Mouse (Mus musculus) midbrain, postnatal 0 days (tissue): ENCODE results near the gene Scamp1. TPM values are rescaled to one million over a fixed set of nuclear protein-coding genes. Genes with fewer than 3 reads are reported as not detected.

ENCODE experiments used
- ATAC-seq: fragments of 200-750 bp; cut with Nextera tagmentation; 2 replicates; pipeline ENCODE4 v1.8.0; 2017; ENCODE audit warnings: moderate number of reproducible peaks, mild to moderate bottlenecking, moderate TSS enrichment, moderate library complexity; ENCODE audit not compliant: low FRiP score
- DNase-seq: peaks from one replicate; pipeline ENCODE4 v3.0.0-alpha.2; 2015; ENCODE audit warnings: low spot score
- H3K27ac ChIP-seq: fragments of 300-500 bp; sonication (generic); 2 replicates; pipeline ENCODE4 v1.5.1; 2014; ENCODE audit warnings: low read depth, mild to moderate bottlenecking, low read length, mixed read lengths
- H3K27me3 ChIP-seq: fragments of 300-500 bp; sonication (generic); 2 replicates; pipeline ENCODE4 v1.6.1; 2014; ENCODE audit warnings: low read length, control low read depth, mixed read lengths; ENCODE audit not compliant: insufficient read depth
- H3K36me3 ChIP-seq: fragments of 300-500 bp; sonication (generic); 2 replicates; pipeline ENCODE4 v1.6.1; 2014; ENCODE audit warnings: low read length, control low read depth, mixed read lengths; ENCODE audit not compliant: insufficient read depth
- H3K4me1 ChIP-seq: fragments of 300-500 bp; sonication (generic); 2 replicates; pipeline ENCODE4 v1.6.1; 2014; ENCODE audit warnings: mild to moderate bottlenecking, control low read depth, antibody characterized with exemption, low read length, mixed read lengths; ENCODE audit not compliant: insufficient read depth
- H3K4me2 ChIP-seq: fragments of 300-500 bp; sonication (generic); 2 replicates; pipeline ENCODE4 v1.6.1; 2014; ENCODE audit warnings: low read depth, mild to moderate bottlenecking, low read length, mixed read lengths; ENCODE audit not compliant: poor library complexity, severe bottlenecking
- H3K4me3 ChIP-seq: fragments of 300-500 bp; sonication (generic); 2 replicates; pipeline ENCODE4 v1.5.1; 2014; ENCODE audit warnings: low read depth, mild to moderate bottlenecking, low read length, moderate library complexity
- H3K9ac ChIP-seq: fragments of 300-500 bp; sonication (generic); replicated peaks from 2 replicates; pipeline ENCODE4 v1.6.1; 2014; ENCODE audit warnings: mild to moderate bottlenecking, low read length, moderate library complexity, mixed read lengths; ENCODE audit not compliant: poor library complexity, severe bottlenecking
- H3K9me3 ChIP-seq: fragments of 300-500 bp; sonication (generic); 2 replicates; pipeline ENCODE4 v1.6.1; 2016; ENCODE audit warnings: low read length, control low read depth
- CTCF ChIP-seq: IDR thresholded peaks from 2 replicates; pipeline ENCODE4 v1.5.1; 2016; ENCODE audit warnings: antibody characterized with exemption, mild to moderate bottlenecking
- WGBS: fragments of 180-500 bp; shearing (Covaris S2); extraction: QIAGEN DNeasy Blood & Tissue Kit; methylation state at CpG from one replicate; pipeline ENCODE4 v1.1.7; 2014; 5-methylcytosine and 5-hydroxymethylcytosine counted together
- polyA plus RNA-seq: library from polyadenylated mRNA; unstranded; fragments of >200 nt; fragmentation: Nextera tagmentation; extraction: Ambion mirVana; gene quantifications from 2 replicates; pipeline ENCODE4 v1.2.1, GENCODE M21; 2015
- total RNA-seq: library from RNA; depleted of rRNA; stranded (reverse); fragments of >200 nt; gene quantifications from 2 replicates; pipeline ENCODE4 v1.2.3, GENCODE M21; 2014

Scamp1 gene
- total and polyA plus RNA-seq, 2 experiments from 2014 or later, result 124 to 166 TPM

- no peak overlapping the region for H3K4me2 ChIP-seq
- no peak overlapping the region for H3K9ac ChIP-seq
- TF ChIP-seq CTCF, result no peak
- no peaks in the 10 kb centered on the region for H3K27me3 ChIP-seq
- no peak overlapping the region for H3K27ac ChIP-seq
- no peak for ATAC-seq
- no peaks in the 10 kb centered on the region for H3K9me3 ChIP-seq
- no peaks in the 10 kb centered on the region for H3K36me3 ChIP-seq
- no peaks in the 10 kb centered on the region for H3K4me1 ChIP-seq
- 26% methylated on average over 7 of the region's 7 CpGs for WGBS
- no peak overlapping the region for H3K4me3 ChIP-seq
- no peak for DNase-seq
These were observed 15.4 kb upstream of the Scamp1 start for GRCm38 (mm10) chr13:94300946-94301538.

- no peak overlapping the region for H3K4me3 ChIP-seq
- H3K27ac ChIP-seq, result no peak overlapping the region
- 91% methylated on average over 4 of the region's 4 CpGs for WGBS
- no peak for DNase-seq
- no peak for TF ChIP-seq CTCF
- no peak for ATAC-seq
- no peaks in the 10 kb centered on the region for H3K4me1 ChIP-seq
- no peaks in the 10 kb centered on the region for H3K36me3 ChIP-seq
- H3K9me3 ChIP-seq, result no peaks in the 10 kb centered on the region
- H3K9ac ChIP-seq, result no peak overlapping the region
- H3K4me2 ChIP-seq, result no peak overlapping the region
- H3K27me3 ChIP-seq, result no peaks in the 10 kb centered on the region
These were observed 14.6 kb upstream of the Scamp1 start for GRCm38 (mm10) chr13:94300232-94300631.

GRCm38 (mm10) chr13:94298401-94298800 lies 12.7 kb upstream of the Scamp1 start:
- WGBS, result 80% methylated on average over 4 of the region's 4 CpGs
- DNase-seq, result no peak
- Histone ChIP-seq H3K27me3 (no peaks in the 10 kb centered on the region), H3K4me2 (no peak overlapping the region), H3K27ac (no peak overlapping the region), H3K9ac (no peak overlapping the region), H3K4me1 (no peaks in the 10 kb centered on the region), H3K9me3 (no peaks in the 10 kb centered on the region), H3K36me3 (no peaks in the 10 kb centered on the region), H3K4me3 (no peak overlapping the region)
- no peak for TF ChIP-seq CTCF
- ATAC-seq, result no peak

GRCm38 (mm10) chr13:94296371-94296770 lies 10.7 kb upstream of the Scamp1 start:
- DNase-seq (no peak), ATAC-seq (no peak)
- Histone ChIP-seq H3K4me2 (no peak overlapping the region), H3K27me3 (no peaks in the 10 kb centered on the region), H3K4me3 (no peak overlapping the region), H3K36me3 (no peaks in the 10 kb centered on the region), H3K9ac (no peak overlapping the region), H3K4me1 (no peaks in the 10 kb centered on the region), H3K9me3 (no peaks in the 10 kb centered on the region), H3K27ac (no peak overlapping the region)
- WGBS, result 88% methylated on average over 11 of the region's 11 CpGs
- no peak for TF ChIP-seq CTCF

GRCm38 (mm10) chr13:94295922-94296321 lies 10.3 kb upstream of the Scamp1 start:
- no peaks in the 10 kb centered on the region for H3K4me1 ChIP-seq
- 84% methylated on average over 8 of the region's 8 CpGs for WGBS
- H3K4me3 ChIP-seq, result no peak overlapping the region
- H3K4me2 ChIP-seq, result no peak overlapping the region
- DNase-seq, result no peak
- H3K9me3 ChIP-seq, result no peaks in the 10 kb centered on the region
- H3K36me3 ChIP-seq, result no peaks in the 10 kb centered on the region
- no peaks in the 10 kb centered on the region for H3K27me3 ChIP-seq
- H3K9ac ChIP-seq, result no peak overlapping the region
- no peak for ATAC-seq
- no peak overlapping the region for H3K27ac ChIP-seq
- no peak for TF ChIP-seq CTCF

- Histone ChIP-seq H3K4me1 (no peaks in the 10 kb centered on the region), H3K9ac (no peak overlapping the region), H3K27ac (no peak overlapping the region), H3K4me2 (no peak overlapping the region), H3K9me3 (no peaks in the 10 kb centered on the region), H3K27me3 (no peaks in the 10 kb centered on the region), H3K4me3 (no peak overlapping the region), H3K36me3 (no peaks in the 10 kb centered on the region)
- no peak for TF ChIP-seq CTCF
- DNase-seq (no peak), ATAC-seq (no peak)
- WGBS, result 59% methylated on average over 3 of the region's 3 CpGs
These were observed 9.2 kb upstream of the Scamp1 start for GRCm38 (mm10) chr13:94294886-94295285.
